In the genomic region with DNA sequence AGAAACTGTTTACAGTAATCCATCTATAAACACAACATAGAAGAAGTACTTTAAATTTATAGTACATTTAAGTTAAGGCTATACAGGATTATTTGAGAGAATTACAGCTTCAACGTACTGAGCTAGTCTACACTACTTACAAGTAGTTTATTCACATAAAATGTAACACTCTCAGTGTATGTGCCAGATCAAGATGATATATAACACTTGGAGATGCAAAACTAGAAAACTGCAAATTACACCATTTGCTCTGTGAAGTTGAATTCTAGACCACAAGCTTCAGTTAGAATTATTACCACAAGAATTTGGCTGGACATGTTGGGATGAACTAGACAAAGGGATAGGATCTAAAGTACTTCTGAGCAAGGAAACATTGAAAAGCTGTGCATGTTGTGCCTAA, we compare ENCODE assay signal across 22 mouse cellular contexts.
DNase-seq lines count a peak whose midpoint lies in the region; ATAC-seq and TF ChIP-seq lines count a peak whose summit lies in the region.
"Had no signal": no experiment of that assay in that cellular context is flagged by ENCODE, and none has a peak within 500 bp of the region (broad histone marks: within the 10 kb centered on the region; RNA-seq: fewer than 3 reads in every experiment).

No protein-coding gene starts in this region.

- H3K27ac ChIP-seq in forebrain, postnatal 0 days (ENCODE audit: low read depth, low read length): no peak overlapping the region
- no peak overlapping the region for H3K27ac ChIP-seq in forebrain, embryonic 11.5 days (ENCODE audit: low read depth, low read length)

- no peak overlapping the region for H3K4me2 ChIP-seq in forebrain, postnatal 0 days (ENCODE audit: low read depth)
- no peak overlapping the region for H3K4me2 ChIP-seq in forebrain, embryonic 11.5 days (ENCODE audit: low read depth, low read length, severe bottlenecking)

- no peaks in the 10 kb centered on the region for H3K36me3 ChIP-seq in forebrain, postnatal 0 days (ENCODE audit: insufficient read depth)
- H3K36me3 ChIP-seq in forebrain, embryonic 11.5 days (ENCODE audit: control insufficient read depth, insufficient read depth, low read length): no peaks in the 10 kb centered on the region
- H3K36me3 ChIP-seq: G1E had no signal

- 69% methylated on average over 1 of the region's 1 CpGs for WGBS in forebrain, postnatal 0 days
- 94% methylated on average over 1 of the region's 1 CpGs for WGBS in forebrain, embryonic 11.5 days

- no peak overlapping the region for H3K9ac ChIP-seq in forebrain, postnatal 0 days
- no peak overlapping the region for H3K9ac ChIP-seq in forebrain, embryonic 11.5 days (ENCODE audit: low read length)

- ATAC-seq in forebrain, postnatal 0 days: peak; percentile 56
- no peak for ATAC-seq in forebrain, embryonic 11.5 days (replicated peaks; ENCODE audit: low FRiP score)
- peak; percentile 81 for ATAC-seq in frontal cortex, adult (ENCODE audit: low TSS enrichment)
- ATAC-seq: activated CD4-positive, CD25-positive, alpha-beta regulatory T cell, adult 4 months; CD4-positive, CD25-positive, alpha-beta regulatory T cell, adult 4 months; Patski had no signal

- no peak overlapping the region for H3K4me3 ChIP-seq in forebrain, postnatal 0 days (ENCODE audit: low read depth, low read length)
- no peak overlapping the region for H3K4me3 ChIP-seq in forebrain, embryonic 11.5 days (ENCODE audit: low read depth, low read length)

- no peak for TF ChIP-seq CTCF in forebrain, postnatal 0 days (IDR thresholded peaks at IDR 0.05; ENCODE audit: low read depth)

- no peaks in the 10 kb centered on the region for H3K27me3 ChIP-seq in forebrain, postnatal 0 days (ENCODE audit: insufficient read depth, low read length)
- H3K27me3 ChIP-seq in forebrain, embryonic 11.5 days (ENCODE audit: control insufficient read depth, insufficient read depth, low read length): no peaks in the 10 kb centered on the region
- H3K27me3 ChIP-seq: CH12.LX, Patski had no signal

- no peaks in the 10 kb centered on the region for H3K4me1 ChIP-seq in forebrain, postnatal 0 days (ENCODE audit: insufficient read depth)
- H3K4me1 ChIP-seq in forebrain, embryonic 11.5 days (replicated peaks; ENCODE audit: control insufficient read depth, insufficient read depth, low read length): no peaks in the 10 kb centered on the region

- no peaks in the 10 kb centered on the region for H3K9me3 ChIP-seq in forebrain, postnatal 0 days (ENCODE audit: low read length)
- H3K9me3 ChIP-seq in forebrain, embryonic 11.5 days (ENCODE audit: control insufficient read depth, low read length): no peaks in the 10 kb centered on the region
- H3K9me3 ChIP-seq: G1E had no signal

- peak; percentile 11 for DNase-seq in forebrain, postnatal 0 days
- DNase-seq in forebrain, embryonic 11.5 days (ENCODE audit: low spot score): no peak
- no peak for DNase-seq in frontal cortex, postnatal 25 days (ENCODE audit: low spot score in 2 of 2)
- DNase-seq in brain, adult 2 months (ENCODE audit: low read depth, low spot score): peak; percentile 7
- no peak for DNase-seq in adrenal gland, postnatal 25 days
- DNase-seq: adrenal gland, adult 2 months; adrenal gland, adult 8-10 months; adrenal gland, postnatal 10 days; adrenal gland, postnatal 14 days; adrenal gland, postnatal 36 days; B cell, adult 2 months; cerebellum, adult 11 months; cerebellum, adult 11-12 months; cerebellum, adult 18-20 months; cerebellum, adult 2 months; cerebellum, adult 8-10 months had no signal

Comparison
In these comparisons a context has a peak if more than half of its experiments do, and no peak if none do; other contexts are left out.
1. DNase-seq: peak in forebrain, postnatal 0 days (single experiment) and brain, adult 2 months (single experiment); none in forebrain, embryonic 11.5 days (single experiment), frontal cortex, postnatal 25 days (0 of 2) and adrenal gland, postnatal 25 days (single experiment).